Mouse (Mus musculus): ENCODE measurements around the gene Phlda3.

Gene Phlda3

DNA sequence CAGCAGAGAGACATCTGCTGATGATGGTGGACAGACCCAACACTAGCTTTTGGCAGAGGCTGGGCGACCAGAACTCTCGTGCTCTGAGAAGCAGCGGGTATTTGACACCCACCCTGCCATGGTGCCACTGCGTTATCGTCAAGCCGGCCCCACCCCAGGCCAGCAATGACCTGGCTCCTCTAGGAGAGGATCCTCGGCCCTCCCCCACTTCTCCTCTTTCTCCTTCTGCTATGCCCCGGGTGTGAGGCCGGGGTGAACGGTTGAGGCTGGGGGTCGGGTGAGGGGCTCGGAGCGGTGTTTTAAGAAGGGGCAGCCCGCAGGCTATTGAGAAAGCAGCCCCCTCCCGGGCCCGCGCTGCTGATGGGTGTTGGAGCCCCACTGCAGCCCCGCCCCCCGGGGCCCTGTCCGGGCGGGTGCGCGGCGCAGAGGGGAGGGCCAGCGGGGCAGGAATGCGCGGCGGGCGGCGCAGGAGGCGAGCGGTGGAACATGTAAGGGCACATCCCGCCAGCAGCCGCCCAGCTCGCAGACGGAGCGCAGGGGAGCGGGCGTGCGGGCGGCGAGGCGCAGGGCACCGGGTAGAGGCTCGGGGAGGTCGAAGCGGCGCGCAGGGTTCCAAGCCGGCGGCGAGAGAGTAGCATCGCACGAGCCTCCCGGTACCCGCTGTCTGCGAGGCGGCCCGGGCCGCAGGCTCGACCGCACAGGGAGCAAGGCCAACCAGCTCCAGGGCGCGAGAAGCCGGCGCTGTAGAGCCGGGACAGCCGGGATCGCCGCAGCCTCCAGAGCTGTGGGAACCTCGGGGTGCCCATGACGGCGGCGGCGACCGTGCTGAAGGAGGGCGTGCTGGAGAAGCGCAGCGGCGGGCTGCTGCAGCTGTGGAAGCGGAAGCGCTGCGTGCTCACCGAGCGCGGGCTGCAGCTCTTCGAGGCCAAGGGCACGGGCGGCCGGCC lies at the start of gene Phlda3:
Gene Phlda3, plus strand, starts transcription at position 475 of the 947 bp plus-strand sequence.
- no peaks in the 10 kb centered on the region for H3K9me3 ChIP-seq (ENCODE audit: low read length)
- peaks cover 37% of the 10 kb centered on the region for H3K36me3 ChIP-seq (ENCODE audit: insufficient read depth, low read length)
- H3K27me3 ChIP-seq (ENCODE audit: insufficient read depth, low read length): peaks cover 34% of the 10 kb centered on the region
- H3K4me1 ChIP-seq (replicated peaks; ENCODE audit: low read depth, low read length): peaks cover 71% of the 10 kb centered on the region
- H3K4me3 ChIP-seq (replicated peaks; ENCODE audit: low read length): peak within 1 kb of the TSS; percentile 93
- TF ChIP-seq NANOG (IDR thresholded peaks at IDR 0.05; ENCODE audit: borderline replicate concordance, low read length) (no peak), CTCF (conservative IDR thresholded peaks at IDR 0.05; ENCODE audit: low read length) (no peak), POU5F1 (IDR thresholded peaks at IDR 0.05; ENCODE audit: borderline replicate concordance, low read length) (no peak)

DNA sequence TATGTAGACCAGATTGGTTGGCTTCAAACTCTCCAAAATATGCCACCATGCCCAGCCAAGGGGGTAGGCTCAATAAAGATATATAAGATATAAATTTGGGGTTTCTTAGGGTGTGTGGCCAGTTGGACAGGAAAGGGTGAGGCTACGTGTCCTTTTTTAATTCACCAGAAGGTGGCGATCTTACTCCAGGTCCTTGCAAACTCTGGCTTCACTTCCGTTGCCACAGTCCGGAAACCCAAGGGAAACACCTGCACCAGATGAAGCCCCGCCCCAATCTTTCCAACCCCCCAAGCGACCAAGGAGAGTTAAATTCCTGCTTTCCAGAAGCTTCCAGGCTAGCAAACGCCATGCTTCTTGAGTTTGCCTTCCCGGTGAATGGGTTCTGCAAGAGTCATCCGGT lies 46.4 kb upstream of the Phlda3 start:
- no peaks in the 10 kb centered on the region for H3K27me3 ChIP-seq (ENCODE audit: insufficient read depth, low read length)
- H3K9me3 ChIP-seq (ENCODE audit: low read length): no peaks in the 10 kb centered on the region
- peaks cover 45% of the 10 kb centered on the region for H3K4me1 ChIP-seq (replicated peaks; ENCODE audit: low read depth, low read length)
- H3K36me3 ChIP-seq (ENCODE audit: insufficient read depth, low read length): no peaks in the 10 kb centered on the region
- TF ChIP-seq NANOG (IDR thresholded peaks at IDR 0.05; ENCODE audit: borderline replicate concordance, low read length) (no peak), CTCF (conservative IDR thresholded peaks at IDR 0.05; ENCODE audit: low read length) (peak; percentile 55)
- H3K4me3 ChIP-seq (replicated peaks; ENCODE audit: low read length): peak overlapping the region; percentile 30

GRCm38 (mm10) chr1:135719983-135720382 lies 45.9 kb upstream of the Phlda3 start, which contains the start of gene Csrp1:
TSS of gene Csrp1 (plus strand) at chr1:135720061.
- no peaks in the 10 kb centered on the region; the same call in 1 of the 2 replicates for H3K9me3 ChIP-seq (ENCODE audit: low read length)
- H3K27me3 ChIP-seq (ENCODE audit: insufficient read depth, low read length): no peaks in the 10 kb centered on the region
- H3K36me3 ChIP-seq (ENCODE audit: insufficient read depth, low read length): no peaks in the 10 kb centered on the region
- TF ChIP-seq POU5F1 (IDR thresholded peaks at IDR 0.05; ENCODE audit: borderline replicate concordance, low read length) (no peak), CTCF (conservative IDR thresholded peaks at IDR 0.05; ENCODE audit: low read length) (no peak), NANOG (IDR thresholded peaks at IDR 0.05; ENCODE audit: borderline replicate concordance, low read length) (no peak)
- H3K4me3 ChIP-seq (replicated peaks; ENCODE audit: low read length): peak within 1 kb of the TSS; percentile 30
- peaks cover 44% of the 10 kb centered on the region for H3K4me1 ChIP-seq (replicated peaks; ENCODE audit: low read depth, low read length)

GRCm38 (mm10) chr1:135723016-135723415 lies 42.9 kb upstream of the Phlda3 start:
- no peak for TF ChIP-seq NANOG (IDR thresholded peaks at IDR 0.05; ENCODE audit: borderline replicate concordance, low read length)
- no peak for TF ChIP-seq POU5F1 (IDR thresholded peaks at IDR 0.05; ENCODE audit: borderline replicate concordance, low read length)
- no peak for TF ChIP-seq CTCF (conservative IDR thresholded peaks at IDR 0.05; ENCODE audit: low read length)
- peaks cover 4% of the 10 kb centered on the region; the same call in 1 of the 2 replicates for H3K9me3 ChIP-seq (ENCODE audit: low read length)
- no peak overlapping the region for H3K4me3 ChIP-seq (replicated peaks; ENCODE audit: low read length)
- peaks cover 41% of the 10 kb centered on the region for H3K4me1 ChIP-seq (replicated peaks; ENCODE audit: low read depth, low read length)
- H3K27me3 ChIP-seq (ENCODE audit: insufficient read depth, low read length): peaks cover 7% of the 10 kb centered on the region
- no peaks in the 10 kb centered on the region for H3K36me3 ChIP-seq (ENCODE audit: insufficient read depth, low read length)

DNA sequence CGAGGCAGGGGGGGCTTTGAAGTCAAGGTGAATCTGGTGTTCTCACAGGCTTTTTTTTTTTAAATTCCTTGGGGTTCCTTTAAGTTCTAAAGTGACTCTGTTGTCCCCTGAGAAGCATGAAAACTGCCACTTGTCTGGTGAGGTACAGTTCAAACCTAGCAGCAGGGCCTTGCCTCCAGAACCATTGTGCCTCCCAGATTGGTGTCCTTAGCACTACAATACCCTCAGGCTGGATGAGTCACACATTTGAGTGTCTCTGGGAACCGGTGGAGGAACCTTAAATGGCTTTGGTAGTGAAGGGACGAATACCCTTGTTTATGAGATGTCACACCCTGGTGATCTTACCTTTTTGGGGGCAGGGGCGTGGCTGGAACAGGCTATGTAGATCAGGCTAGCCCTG lies 41.8 kb upstream of the Phlda3 start:
- H3K9me3 ChIP-seq (ENCODE audit: low read length): peaks cover 4% of the 10 kb centered on the region; the same call in 1 of the 2 replicates
- TF ChIP-seq POU5F1 (IDR thresholded peaks at IDR 0.05; ENCODE audit: borderline replicate concordance, low read length) (no peak), CTCF (conservative IDR thresholded peaks at IDR 0.05; ENCODE audit: low read length) (no peak), NANOG (IDR thresholded peaks at IDR 0.05; ENCODE audit: borderline replicate concordance, low read length) (0 out of 2 replicates have a peak, but pooled peaks have one; percentile 29)
- no peaks in the 10 kb centered on the region for H3K36me3 ChIP-seq (ENCODE audit: insufficient read depth, low read length)
- no peak overlapping the region for H3K4me3 ChIP-seq (replicated peaks; ENCODE audit: low read length)
- peaks cover 49% of the 10 kb centered on the region for H3K4me1 ChIP-seq (replicated peaks; ENCODE audit: low read depth, low read length)
- H3K27me3 ChIP-seq (ENCODE audit: insufficient read depth, low read length): peaks cover 11% of the 10 kb centered on the region

GRCm38 (mm10) chr1:135725324-135725723 lies 40.6 kb upstream of the Phlda3 start:
- H3K4me3 ChIP-seq (replicated peaks; ENCODE audit: low read length): no peak overlapping the region
- H3K9me3 ChIP-seq (ENCODE audit: low read length): peaks cover 4% of the 10 kb centered on the region; the same call in 1 of the 2 replicates
- TF ChIP-seq NANOG (IDR thresholded peaks at IDR 0.05; ENCODE audit: borderline replicate concordance, low read length) (no peak), CTCF (conservative IDR thresholded peaks at IDR 0.05; ENCODE audit: low read length) (no peak), POU5F1 (IDR thresholded peaks at IDR 0.05; ENCODE audit: borderline replicate concordance, low read length) (no peak)
- no peaks in the 10 kb centered on the region for H3K36me3 ChIP-seq (ENCODE audit: insufficient read depth, low read length)
- peaks cover 11% of the 10 kb centered on the region for H3K27me3 ChIP-seq (ENCODE audit: insufficient read depth, low read length)
- peaks cover 52% of the 10 kb centered on the region for H3K4me1 ChIP-seq (replicated peaks; ENCODE audit: low read depth, low read length)

- no peak overlapping the region for H3K4me3 ChIP-seq (replicated peaks; ENCODE audit: low read length)
- H3K27me3 ChIP-seq (ENCODE audit: insufficient read depth, low read length): peaks cover 11% of the 10 kb centered on the region
- H3K36me3 ChIP-seq (ENCODE audit: insufficient read depth, low read length): no peaks in the 10 kb centered on the region
- TF ChIP-seq NANOG (IDR thresholded peaks at IDR 0.05; ENCODE audit: borderline replicate concordance, low read length) (no peak), CTCF (conservative IDR thresholded peaks at IDR 0.05; ENCODE audit: low read length) (no peak), POU5F1 (IDR thresholded peaks at IDR 0.05; ENCODE audit: borderline replicate concordance, low read length) (no peak)
- peaks cover 53% of the 10 kb centered on the region for H3K4me1 ChIP-seq (replicated peaks; ENCODE audit: low read depth, low read length)
- H3K9me3 ChIP-seq (ENCODE audit: low read length): peaks cover 4% of the 10 kb centered on the region; the same call in 1 of the 2 replicates
These were observed 40.0 kb upstream of the Phlda3 start for GRCm38 (mm10) chr1:135725936-135726335.

DNA sequence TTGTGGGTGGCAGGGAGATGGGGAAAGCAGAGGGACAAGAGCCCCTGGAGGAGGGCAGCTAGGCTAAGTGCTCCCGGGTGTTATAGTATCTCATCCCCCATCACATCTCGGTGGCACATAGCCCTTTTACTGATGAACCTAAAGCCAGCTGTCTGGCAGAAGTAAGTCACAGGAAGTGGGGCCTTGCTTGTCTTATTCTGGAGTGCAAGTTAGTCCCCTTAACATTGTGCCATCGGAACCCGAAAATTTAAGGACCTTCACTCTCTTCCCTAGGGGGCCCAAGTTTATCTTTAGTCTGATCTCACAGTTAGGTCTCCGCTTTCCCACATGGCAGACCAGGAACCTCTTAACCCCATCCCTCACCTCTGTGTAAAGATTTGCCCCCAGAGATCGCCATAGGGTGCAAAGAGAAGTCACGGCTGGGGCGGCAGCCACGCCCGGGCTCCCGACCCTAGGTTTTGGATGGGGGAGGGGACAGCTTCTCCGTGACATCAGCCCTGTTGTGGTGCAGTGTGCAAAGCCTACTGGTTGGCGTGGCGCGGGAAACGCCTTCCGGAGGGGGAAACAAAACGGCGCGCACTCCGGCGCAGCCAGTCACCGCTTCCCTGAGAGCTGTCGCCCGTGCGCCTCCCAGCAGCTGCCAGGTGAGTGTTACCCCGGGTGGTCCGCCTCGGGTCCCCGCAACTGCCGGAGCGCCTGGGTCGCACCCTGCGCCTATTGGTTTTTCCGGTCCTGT lies 37.1 kb upstream of the Phlda3 start:
- Histone ChIP-seq H3K9me3 (ENCODE audit: low read length) (peaks cover 4% of the 10 kb centered on the region; the same call in 1 of the 2 replicates), H3K4me1 (replicated peaks; ENCODE audit: low read depth, low read length) (peaks cover 64% of the 10 kb centered on the region), H3K27me3 (ENCODE audit: insufficient read depth, low read length) (peaks cover 11% of the 10 kb centered on the region), H3K36me3 (ENCODE audit: insufficient read depth, low read length) (no peaks in the 10 kb centered on the region), H3K4me3 (replicated peaks; ENCODE audit: low read length) (peak overlapping the region; percentile 84)
- no peak for TF ChIP-seq NANOG (IDR thresholded peaks at IDR 0.05; ENCODE audit: borderline replicate concordance, low read length)
- TF ChIP-seq POU5F1 (IDR thresholded peaks at IDR 0.05; ENCODE audit: borderline replicate concordance, low read length): no peak
- no peak for TF ChIP-seq CTCF (conservative IDR thresholded peaks at IDR 0.05; ENCODE audit: low read length)
